Comparison of ENCODE assay signal across 14 mouse cellular contexts in the genomic region with DNA sequence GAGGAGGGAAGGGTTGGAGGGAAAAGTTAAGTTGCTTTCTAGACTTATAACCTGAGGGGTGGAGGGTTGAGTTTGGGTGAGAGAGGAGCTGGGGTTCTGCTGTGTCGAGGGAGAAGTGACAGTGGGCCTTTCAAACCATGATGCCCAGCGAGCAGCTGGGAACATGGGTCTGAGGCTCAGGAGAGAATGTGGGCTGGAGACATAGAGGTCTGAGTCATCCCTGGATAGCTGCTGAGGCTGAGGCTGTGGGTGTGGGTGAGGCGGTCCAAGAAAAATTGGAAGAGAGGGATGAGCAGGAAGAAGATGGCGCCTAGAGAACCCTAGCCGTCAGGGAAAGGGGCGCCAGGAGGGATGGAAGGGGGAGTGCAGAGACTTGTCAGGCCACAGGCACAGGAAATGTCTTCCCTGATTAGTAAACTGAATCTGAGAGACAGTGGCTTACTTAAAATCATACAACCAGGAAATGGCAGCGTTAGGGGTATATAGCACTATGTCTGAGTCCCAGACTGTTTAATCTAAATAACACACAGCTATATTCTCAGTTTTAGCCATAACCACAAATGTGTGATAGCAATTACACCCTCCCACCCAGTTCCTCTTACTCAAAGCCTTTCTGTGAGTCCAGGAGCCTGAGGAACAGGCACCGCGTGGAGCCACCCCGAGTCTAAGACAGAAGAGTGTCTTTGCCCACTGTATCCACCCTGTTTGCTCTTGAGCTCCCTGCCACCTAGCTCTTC. TPM values are rescaled to one million over a fixed set of nuclear protein-coding genes. Genes with fewer than 3 reads are reported as not detected.
DNase-seq lines count a peak whose midpoint lies in the region; TF ChIP-seq lines count a peak whose summit lies in the region.
"Had no signal": no experiment of that assay in that cellular context is flagged by ENCODE, and none has a peak within 500 bp of the region (broad histone marks: within the 10 kb centered on the region; RNA-seq: fewer than 3 reads in every experiment).

No protein-coding gene starts in this region.

- TF ChIP-seq CTCF in olfactory bulb, adult 2 months (IDR thresholded peaks at IDR 0.05; ENCODE audit: insufficient read depth, low read depth, low read length) = no peak

- peaks cover 26% of the 10 kb centered on the region for H3K4me1 ChIP-seq in olfactory bulb, adult 2 months (ENCODE audit: control insufficient read depth, insufficient read depth, low read length)

- H3K27ac ChIP-seq in olfactory bulb, adult 2 months (ENCODE audit: insufficient read depth, low read depth, low read length) = peak overlapping the region; percentile 99
- H3K27ac ChIP-seq: heart, embryonic 10.5 days; macrophage had no signal

- DNase-seq in layer of hippocampus, adult 11-12 months (ENCODE audit: low spot score) = peak; percentile 37
- no peak for DNase-seq in layer of hippocampus, postnatal 14 days (ENCODE audit: low spot score in 2 of 2)
- peak; percentile 92 for DNase-seq in MEL-GATA-1-ER (ENCODE audit: extremely low read depth, low read depth)
- peak; percentile 61 for DNase-seq in layer of hippocampus, adult 9-11 months
- no peak for DNase-seq in lung, adult 18-20 months
- DNase-seq in embryo, embryonic 9.5 days (ENCODE audit: extremely low spot score) = no peak
- DNase-seq in gastrocnemius, adult 8-10 months (ENCODE audit: low spot score in 2 of 2) = no peak
- DNase-seq: kidney, adult 11 months; liver had no signal

- WGBS in olfactory bulb, adult 2 months = 45% methylated on average over 10 of the region's 10 CpGs

- TF ChIP-seq POLR2A in olfactory bulb, adult 2 months (IDR thresholded peaks at IDR 0.05; ENCODE audit: insufficient read depth, low read depth, low read length) = no peak

- H3K4me3 ChIP-seq in olfactory bulb, adult 2 months (ENCODE audit: insufficient read depth, low read depth, low read length) = peak overlapping the region; percentile 8; the same call in 1 of the 2 replicates
- H3K4me3 ChIP-seq: heart, embryonic 10.5 days had no signal

RNA-seq across cellular contexts. Expression of a gene that starts 12.2 kb away (rescaled TPM):
- 10 to 100 TPM; 26.7 to 33.8 TPM for total RNA-seq in layer of hippocampus, postnatal 14 days (2021)
- not detected in 2 replicates for polyA plus RNA-seq in olfactory bulb, adult 2 months (2012; ENCODE audit: insufficient read depth, insufficient read length, low replicate concordance, missing spikeins)
- not detected for total RNA-seq in gastrocnemius, adult 8-10 months (2022)
- total RNA-seq: CH12.LX had no signal
- polyA plus RNA-seq: heart, embryonic 10.5 days; macrophage had no signal

RNA-seq across cellular contexts. Expression of a gene that starts 27.2 kb away (rescaled TPM):
- total RNA-seq in layer of hippocampus, postnatal 14 days (2021) = 100 to 1,000 TPM; 155 to 171 TPM
- polyA plus RNA-seq in olfactory bulb, adult 2 months (2012; ENCODE audit: insufficient read depth, insufficient read length, low replicate concordance, missing spikeins) = not detected in 2 replicates
- 10 to 100 TPM; 25.8 to 37.9 (median 26.4) TPM for total RNA-seq in gastrocnemius, adult 8-10 months (2022)

RNA-seq across cellular contexts. Expression of a gene that starts 50.2 kb away (rescaled TPM):
- total RNA-seq in layer of hippocampus, postnatal 14 days (2021) = 1 to 10 TPM; 2.4 to 2.7 TPM
- not detected in 2 replicates for polyA plus RNA-seq in olfactory bulb, adult 2 months (2012; ENCODE audit: insufficient read depth, insufficient read length, low replicate concordance, missing spikeins)
- under 1 TPM in 3 of 4 experiments, not detected in 1; 0.36 to 0.86 (median 0.54) TPM for total RNA-seq in gastrocnemius, adult 8-10 months (2022)
- polyA plus RNA-seq: stomach, embryonic 16.5 days had no signal

RNA-seq across cellular contexts. Expression of a gene that starts 50.5 kb away (rescaled TPM):
- 10 to 100 TPM; 32.6 to 39.1 TPM for total RNA-seq in layer of hippocampus, postnatal 14 days (2021)
- polyA plus RNA-seq in olfactory bulb, adult 2 months (2012; ENCODE audit: insufficient read depth, insufficient read length, low replicate concordance, missing spikeins) = not detected in 2 replicates
- 10 to 100 TPM; 36.4 to 39.3 (median 39.1) TPM for total RNA-seq in gastrocnemius, adult 8-10 months (2022)

Comparison
In these comparisons a context has a peak if more than half of its experiments do, and no peak if none do; other contexts are left out.
1. DNase-seq: peak in layer of hippocampus, adult 11-12 months (single experiment), MEL-GATA-1-ER (single experiment) and layer of hippocampus, adult 9-11 months (single experiment); none in layer of hippocampus, postnatal 14 days (0 of 2), lung, adult 18-20 months (0 of 2), embryo, embryonic 9.5 days (single experiment) and gastrocnemius, adult 8-10 months (0 of 2).
2. RNA of a gene that starts 12.2 kb away (total RNA-seq): 26.7 to 33.8 TPM in layer of hippocampus, postnatal 14 days; not detected in gastrocnemius, adult 8-10 months; every median in the first group is over 10 times any median in the second.
3. RNA of a gene that starts 27.2 kb away (total RNA-seq): 155 to 171 TPM in layer of hippocampus, postnatal 14 days; 25.8 to 37.9 TPM in gastrocnemius, adult 8-10 months; every median in the first group is over 4 times any median in the second.